Mouse (Mus musculus): ENCODE measurements around the gene Gfod1. TPM values are rescaled to one million over a fixed set of nuclear protein-coding genes. Genes with fewer than 3 reads are reported as not detected.

The Gfod1 gene
- polyA plus RNA-seq, 1 experiment from 2014 or later: 2.4 TPM

GRCm38 (mm10) chr13:43215994-43216706 lies 87.8 kb downstream of the Gfod1 start:
- WGBS: 80% methylated on average over 9 of the region's 9 CpGs

GRCm38 (mm10) chr13:43215144-43215993 lies 88.6 kb downstream of the Gfod1 start:
- Histone ChIP-seq H3K27ac (ENCODE audit: low read depth, low read length) (no peak overlapping the region), H3K4me1 (ENCODE audit: control insufficient read depth, insufficient read depth, low read length) (no peaks in the 10 kb centered on the region; the same call in none of the 2 replicates), H3K9ac (ENCODE audit: low read length) (no peak overlapping the region), H3K4me2 (ENCODE audit: low read length) (peak overlapping the region; percentile 9; the same call in 1 of the 2 replicates), H3K4me3 (ENCODE audit: low read depth, low read length) (no peak overlapping the region), H3K36me3 (ENCODE audit: control insufficient read depth, insufficient read depth, low read length) (no peaks in the 10 kb centered on the region), H3K9me3 (replicated peaks; ENCODE audit: control insufficient read depth, low read length) (no peaks in the 10 kb centered on the region), H3K27me3 (replicated peaks; ENCODE audit: control insufficient read depth, insufficient read depth, low read length) (no peaks in the 10 kb centered on the region)
- ATAC-seq: peak; percentile 66
- WGBS: 14% methylated on average over 19 of the region's 19 CpGs
- peak; percentile 41 for DNase-seq (ENCODE audit: low spot score)

More at GRCm38 (mm10) chr13:43215994-43216706, 87.8 kb downstream of the Gfod1 start:
- Histone ChIP-seq H3K4me3 (ENCODE audit: low read depth, low read length) (no peak overlapping the region), H3K9ac (ENCODE audit: low read length) (no peak overlapping the region), H3K36me3 (ENCODE audit: control insufficient read depth, insufficient read depth, low read length) (no peaks in the 10 kb centered on the region), H3K27me3 (replicated peaks; ENCODE audit: control insufficient read depth, insufficient read depth, low read length) (no peaks in the 10 kb centered on the region), H3K4me2 (ENCODE audit: low read length) (no peak overlapping the region), H3K27ac (ENCODE audit: low read depth, low read length) (no peak overlapping the region), H3K9me3 (replicated peaks; ENCODE audit: control insufficient read depth, low read length) (no peaks in the 10 kb centered on the region), H3K4me1 (ENCODE audit: control insufficient read depth, insufficient read depth, low read length) (no peaks in the 10 kb centered on the region; the same call in none of the 2 replicates)
- DNase-seq (ENCODE audit: low spot score) (no peak), ATAC-seq (no peak)

- Histone ChIP-seq H3K27me3 (replicated peaks; ENCODE audit: control insufficient read depth, insufficient read depth, low read length) (no peaks in the 10 kb centered on the region), H3K9me3 (replicated peaks; ENCODE audit: control insufficient read depth, low read length) (no peaks in the 10 kb centered on the region), H3K4me1 (ENCODE audit: control insufficient read depth, insufficient read depth, low read length) (no peaks in the 10 kb centered on the region; the same call in none of the 2 replicates), H3K27ac (ENCODE audit: low read depth, low read length) (no peak overlapping the region), H3K4me3 (ENCODE audit: low read depth, low read length) (no peak overlapping the region), H3K36me3 (ENCODE audit: control insufficient read depth, insufficient read depth, low read length) (no peaks in the 10 kb centered on the region), H3K4me2 (ENCODE audit: low read length) (no peak overlapping the region), H3K9ac (ENCODE audit: low read length) (no peak overlapping the region)
- DNase-seq (ENCODE audit: low spot score) (no peak), ATAC-seq (no peak)
- 56% methylated on average over 7 of the region's 7 CpGs for WGBS
Observed at GRCm38 (mm10) chr13:43212338-43212737, 91.6 kb downstream of the Gfod1 start.

- Histone ChIP-seq H3K4me3 (ENCODE audit: low read depth, low read length) (no peak overlapping the region), H3K9me3 (replicated peaks; ENCODE audit: control insufficient read depth, low read length) (no peaks in the 10 kb centered on the region), H3K4me2 (ENCODE audit: low read length) (no peak overlapping the region), H3K9ac (ENCODE audit: low read length) (no peak overlapping the region), H3K4me1 (ENCODE audit: control insufficient read depth, insufficient read depth, low read length) (no peaks in the 10 kb centered on the region; the same call in none of the 2 replicates), H3K27ac (ENCODE audit: low read depth, low read length) (no peak overlapping the region), H3K36me3 (ENCODE audit: control insufficient read depth, insufficient read depth, low read length) (no peaks in the 10 kb centered on the region), H3K27me3 (replicated peaks; ENCODE audit: control insufficient read depth, insufficient read depth, low read length) (no peaks in the 10 kb centered on the region)
- WGBS: 87% methylated on average over 5 of the region's 5 CpGs
- ATAC-seq (no peak), DNase-seq (ENCODE audit: low spot score) (no peak)
Observed at GRCm38 (mm10) chr13:43210956-43211355, 93.0 kb downstream of the Gfod1 start.

- Histone ChIP-seq H3K36me3 (ENCODE audit: control insufficient read depth, insufficient read depth, low read length) (no peaks in the 10 kb centered on the region), H3K4me3 (ENCODE audit: low read depth, low read length) (no peak overlapping the region), H3K9me3 (replicated peaks; ENCODE audit: control insufficient read depth, low read length) (no peaks in the 10 kb centered on the region), H3K27me3 (replicated peaks; ENCODE audit: control insufficient read depth, insufficient read depth, low read length) (no peaks in the 10 kb centered on the region), H3K9ac (ENCODE audit: low read length) (no peak overlapping the region), H3K4me2 (ENCODE audit: low read length) (no peak overlapping the region), H3K4me1 (ENCODE audit: control insufficient read depth, insufficient read depth, low read length) (no peaks in the 10 kb centered on the region), H3K27ac (ENCODE audit: low read depth, low read length) (no peak overlapping the region)
- ATAC-seq: no peak
- no peak for DNase-seq (ENCODE audit: low spot score)
- WGBS: 62% methylated on average over 5 of the region's 5 CpGs
Observed at GRCm38 (mm10) chr13:43209560-43209959, 94.4 kb downstream of the Gfod1 start.

- no peak overlapping the region for H3K27ac ChIP-seq (ENCODE audit: low read depth, low read length)
- DNase-seq (ENCODE audit: low spot score): no peak
- H3K9ac ChIP-seq (ENCODE audit: low read length): no peak overlapping the region
- no peaks in the 10 kb centered on the region for H3K36me3 ChIP-seq (ENCODE audit: control insufficient read depth, insufficient read depth, low read length)
- H3K27me3 ChIP-seq (replicated peaks; ENCODE audit: control insufficient read depth, insufficient read depth, low read length): no peaks in the 10 kb centered on the region
- 56% methylated on average over 16 of the region's 16 CpGs for WGBS
- H3K9me3 ChIP-seq (replicated peaks; ENCODE audit: control insufficient read depth, low read length): no peaks in the 10 kb centered on the region
- H3K4me2 ChIP-seq (ENCODE audit: low read length): no peak overlapping the region
- no peak for ATAC-seq
- no peaks in the 10 kb centered on the region for H3K4me1 ChIP-seq (ENCODE audit: control insufficient read depth, insufficient read depth, low read length)
- no peak overlapping the region for H3K4me3 ChIP-seq (ENCODE audit: low read depth, low read length)
Observed at GRCm38 (mm10) chr13:43208914-43209439, 95.0 kb downstream of the Gfod1 start.

- no peak overlapping the region for H3K4me3 ChIP-seq (ENCODE audit: low read depth, low read length)
- DNase-seq (ENCODE audit: low spot score) (no peak), ATAC-seq (no peak)
- H3K27me3 ChIP-seq (replicated peaks; ENCODE audit: control insufficient read depth, insufficient read depth, low read length): no peaks in the 10 kb centered on the region
- no peak overlapping the region for H3K9ac ChIP-seq (ENCODE audit: low read length)
- WGBS: 89% methylated on average over 12 of the region's 12 CpGs
- H3K27ac ChIP-seq (ENCODE audit: low read depth, low read length): no peak overlapping the region
- H3K36me3 ChIP-seq (ENCODE audit: control insufficient read depth, insufficient read depth, low read length): no peaks in the 10 kb centered on the region
- no peak overlapping the region for H3K4me2 ChIP-seq (ENCODE audit: low read length)
- no peaks in the 10 kb centered on the region for H3K9me3 ChIP-seq (replicated peaks; ENCODE audit: control insufficient read depth, low read length)
- H3K4me1 ChIP-seq (ENCODE audit: control insufficient read depth, insufficient read depth, low read length): no peaks in the 10 kb centered on the region
Observed at GRCm38 (mm10) chr13:43206118-43206683, 97.8 kb downstream of the Gfod1 start.

GRCm38 (mm10) chr13:43203641-43204040 lies 100.3 kb downstream of the Gfod1 start:
- Histone ChIP-seq H3K4me2 (ENCODE audit: low read length) (no peak overlapping the region), H3K36me3 (ENCODE audit: control insufficient read depth, insufficient read depth, low read length) (peaks cover 5% of the 10 kb centered on the region; the same call in 1 of the 2 replicates), H3K27me3 (replicated peaks; ENCODE audit: control insufficient read depth, insufficient read depth, low read length) (no peaks in the 10 kb centered on the region), H3K4me3 (ENCODE audit: low read depth, low read length) (no peak overlapping the region), H3K4me1 (ENCODE audit: control insufficient read depth, insufficient read depth, low read length) (no peaks in the 10 kb centered on the region), H3K27ac (ENCODE audit: low read depth, low read length) (no peak overlapping the region), H3K9me3 (replicated peaks; ENCODE audit: control insufficient read depth, low read length) (no peaks in the 10 kb centered on the region), H3K9ac (ENCODE audit: low read length) (no peak overlapping the region)
- ATAC-seq (no peak), DNase-seq (ENCODE audit: low spot score) (no peak)
- WGBS: 75% methylated on average over 5 of the region's 5 CpGs
